In the genomic region with DNA sequence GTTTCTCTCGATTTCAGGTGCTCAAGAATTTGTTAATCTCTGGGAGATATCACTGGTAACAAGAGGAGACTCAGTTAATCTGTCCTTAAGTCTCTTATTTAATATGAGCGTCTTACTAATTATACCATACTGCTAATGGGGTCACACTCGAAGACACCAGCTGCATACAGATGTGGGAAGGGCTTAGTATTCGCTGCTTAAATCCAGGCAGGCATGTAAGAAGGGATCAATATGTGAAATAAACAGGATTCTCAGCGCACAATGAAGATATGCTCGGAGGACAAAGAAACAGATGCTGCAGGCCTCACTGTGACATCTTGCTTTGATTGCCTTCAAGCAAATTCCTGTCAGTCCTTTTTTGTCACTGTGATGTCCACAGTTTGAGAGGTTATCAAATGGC, we compare ENCODE assay signal across 24 mouse cellular contexts.
DNase-seq lines count a peak whose midpoint lies in the region; ATAC-seq and TF ChIP-seq lines count a peak whose summit lies in the region.
"Had no signal": no experiment of that assay in that cellular context is flagged by ENCODE, and none has a peak within 500 bp of the region (broad histone marks: within the 10 kb centered on the region; RNA-seq: fewer than 3 reads in every experiment).

No protein-coding gene starts in this region.

- H3K36me3 ChIP-seq in forebrain, embryonic 13.5 days (ENCODE audit: poor library complexity, severe bottlenecking): no peaks in the 10 kb centered on the region
- H3K36me3 ChIP-seq in forebrain, postnatal 0 days (ENCODE audit: insufficient read depth): no peaks in the 10 kb centered on the region
- no peaks in the 10 kb centered on the region for H3K36me3 ChIP-seq in midbrain, embryonic 10.5 days
- H3K36me3 ChIP-seq in midbrain, embryonic 16.5 days (ENCODE audit: control insufficient read depth, insufficient read depth, low read length): no peaks in the 10 kb centered on the region
- no peaks in the 10 kb centered on the region for H3K36me3 ChIP-seq in neural tube, embryonic 11.5 days (ENCODE audit: control insufficient read depth, insufficient read depth, low read length)
- H3K36me3 ChIP-seq: embryonic facial prominence, embryonic 15.5 days; heart, embryonic 13.5 days; intestine, embryonic 15.5 days had no signal

- H3K9me3 ChIP-seq in forebrain, embryonic 13.5 days (replicated peaks): no peaks in the 10 kb centered on the region
- no peaks in the 10 kb centered on the region for H3K9me3 ChIP-seq in forebrain, postnatal 0 days (ENCODE audit: low read length)
- H3K9me3 ChIP-seq in midbrain, embryonic 10.5 days (replicated peaks): no peaks in the 10 kb centered on the region
- no peaks in the 10 kb centered on the region for H3K9me3 ChIP-seq in midbrain, embryonic 16.5 days (replicated peaks; ENCODE audit: control insufficient read depth, low read length, poor library complexity, severe bottlenecking)
- H3K9me3 ChIP-seq in neural tube, embryonic 11.5 days (ENCODE audit: control insufficient read depth, low read length): no peaks in the 10 kb centered on the region
- H3K9me3 ChIP-seq: embryonic facial prominence, embryonic 15.5 days; heart, embryonic 13.5 days; intestine, embryonic 15.5 days had no signal

- H3K9ac ChIP-seq in forebrain, embryonic 13.5 days: no peak overlapping the region
- H3K9ac ChIP-seq in forebrain, postnatal 0 days: no peak overlapping the region
- H3K9ac ChIP-seq in midbrain, embryonic 16.5 days (ENCODE audit: low read depth, low read length): no peak overlapping the region
- H3K9ac ChIP-seq in neural tube, embryonic 11.5 days (ENCODE audit: low read length): no peak overlapping the region
- H3K9ac ChIP-seq: embryonic facial prominence, embryonic 15.5 days; heart, embryonic 13.5 days; intestine, embryonic 15.5 days had no signal

- H3K4me1 ChIP-seq in forebrain, embryonic 13.5 days: no peaks in the 10 kb centered on the region; the same call in 1 of the 2 replicates
- no peaks in the 10 kb centered on the region for H3K4me1 ChIP-seq in forebrain, postnatal 0 days (ENCODE audit: insufficient read depth)
- H3K4me1 ChIP-seq in midbrain, embryonic 10.5 days: peaks cover 19% of the 10 kb centered on the region
- peaks cover 6% of the 10 kb centered on the region for H3K4me1 ChIP-seq in midbrain, embryonic 16.5 days (ENCODE audit: control insufficient read depth, insufficient read depth, low read length)
- H3K4me1 ChIP-seq in neural tube, embryonic 11.5 days (ENCODE audit: control insufficient read depth, insufficient read depth, low read length): no peaks in the 10 kb centered on the region
- H3K4me1 ChIP-seq: embryonic facial prominence, embryonic 15.5 days; intestine, embryonic 15.5 days had no signal

- ATAC-seq in forebrain, embryonic 13.5 days: 0 out of 2 replicates have a peak, but pooled peaks have one; percentile 21
- no peak for ATAC-seq in forebrain, postnatal 0 days
- no peak for ATAC-seq in midbrain, embryonic 16.5 days
- peak; percentile 25; the same call in 1 of the 2 replicates for ATAC-seq in neural tube, embryonic 11.5 days (ENCODE audit: insufficient read depth, low FRiP score, low TSS enrichment)
- ATAC-seq: activated CD4-positive, CD25-positive, alpha-beta regulatory T cell, adult 4 months; forebrain, embryonic 14.5 days; intestine, embryonic 15.5 days; Patski had no signal

- H3K4me2 ChIP-seq in forebrain, embryonic 13.5 days: no peak overlapping the region
- no peak overlapping the region for H3K4me2 ChIP-seq in forebrain, postnatal 0 days (ENCODE audit: low read depth)
- no peak overlapping the region for H3K4me2 ChIP-seq in midbrain, embryonic 16.5 days (ENCODE audit: low read length)
- H3K4me2 ChIP-seq in neural tube, embryonic 11.5 days (ENCODE audit: low read depth): no peak overlapping the region
- H3K4me2 ChIP-seq: embryonic facial prominence, embryonic 15.5 days; heart, embryonic 13.5 days; intestine, embryonic 15.5 days had no signal

- DNase-seq in forebrain, postnatal 0 days: no peak
- peak; percentile 13 for DNase-seq in midbrain, embryonic 10.5 days (ENCODE audit: low spot score)
- no peak for DNase-seq in neural tube, embryonic 11.5 days (ENCODE audit: low spot score)
- no peak for DNase-seq in neural tube, embryonic 10.5 days (ENCODE audit: extremely low spot score, low spot score)
- DNase-seq in retina, postnatal 1 day: peak; percentile 9
- DNase-seq in heart, postnatal 14 days: no peak
- DNase-seq: adrenal gland, postnatal 25 days; cerebellum, adult 11 months; cerebellum, adult 8-10 months; cerebellum, postnatal 14 days; gastrocnemius, postnatal 36 days; heart, adult 11 months; heart, postnatal 4 days; kidney, adult 18-20 months had no signal

- no peaks in the 10 kb centered on the region for H3K27me3 ChIP-seq in forebrain, embryonic 13.5 days
- H3K27me3 ChIP-seq in forebrain, postnatal 0 days (ENCODE audit: insufficient read depth, low read length): no peaks in the 10 kb centered on the region
- no peaks in the 10 kb centered on the region for H3K27me3 ChIP-seq in midbrain, embryonic 10.5 days (ENCODE audit: low read depth, poor library complexity, severe bottlenecking)
- no peaks in the 10 kb centered on the region for H3K27me3 ChIP-seq in midbrain, embryonic 16.5 days (ENCODE audit: control insufficient read depth, insufficient read depth, low read depth, low read length)
- no peaks in the 10 kb centered on the region for H3K27me3 ChIP-seq in neural tube, embryonic 11.5 days (ENCODE audit: control insufficient read depth, insufficient read depth, low read length)
- H3K27me3 ChIP-seq: CH12.LX; embryonic facial prominence, embryonic 15.5 days; heart, embryonic 13.5 days; intestine, embryonic 15.5 days had no signal

- H3K27ac ChIP-seq in forebrain, embryonic 13.5 days: no peak overlapping the region
- no peak overlapping the region for H3K27ac ChIP-seq in forebrain, postnatal 0 days (ENCODE audit: low read depth, low read length)
- no peak overlapping the region for H3K27ac ChIP-seq in midbrain, embryonic 10.5 days (replicated peaks)
- no peak overlapping the region for H3K27ac ChIP-seq in midbrain, embryonic 16.5 days (ENCODE audit: low read length)
- H3K27ac ChIP-seq in neural tube, embryonic 11.5 days (ENCODE audit: low read depth, low read length): no peak overlapping the region
- H3K27ac ChIP-seq: embryonic facial prominence, embryonic 15.5 days; heart, embryonic 13.5 days; intestine, embryonic 15.5 days had no signal

- no peak for TF ChIP-seq CTCF in forebrain, postnatal 0 days (IDR thresholded peaks at IDR 0.05; ENCODE audit: low read depth)

- WGBS in forebrain, embryonic 13.5 days: 44% methylated on average over 6 of the region's 6 CpGs
- 42% methylated on average over 6 of the region's 6 CpGs for WGBS in forebrain, postnatal 0 days
- 53% methylated on average over 6 of the region's 6 CpGs for WGBS in midbrain, embryonic 10.5 days
- 29% methylated on average over 6 of the region's 6 CpGs for WGBS in midbrain, embryonic 16.5 days
- WGBS in neural tube, embryonic 11.5 days: 72% methylated on average over 6 of the region's 6 CpGs

- intact Hi-C loops in heart, postnatal 14 days (cut with DNase I): no loop called here

- H3K4me3 ChIP-seq in forebrain, embryonic 13.5 days: no peak overlapping the region
- no peak overlapping the region for H3K4me3 ChIP-seq in forebrain, postnatal 0 days (ENCODE audit: low read depth, low read length)
- H3K4me3 ChIP-seq in midbrain, embryonic 10.5 days: no peak overlapping the region
- H3K4me3 ChIP-seq in midbrain, embryonic 16.5 days (ENCODE audit: low read depth, low read length): no peak overlapping the region
- H3K4me3 ChIP-seq in neural tube, embryonic 11.5 days (ENCODE audit: low read depth, low read length): no peak overlapping the region
- H3K4me3 ChIP-seq: embryonic facial prominence, embryonic 15.5 days; erythroblast, embryonic 14.5 days; heart, embryonic 13.5 days; intestine, embryonic 15.5 days had no signal

Comparison
In these comparisons a context has a peak if more than half of its experiments do, and no peak if none do; other contexts are left out.
1. ATAC-seq: peak in forebrain, embryonic 13.5 days (single experiment) and neural tube, embryonic 11.5 days (single experiment); none in forebrain, postnatal 0 days (single experiment) and midbrain, embryonic 16.5 days (single experiment).
2. DNase-seq: peak in midbrain, embryonic 10.5 days (single experiment) and retina, postnatal 1 day (single experiment); none in forebrain, postnatal 0 days (single experiment), neural tube, embryonic 11.5 days (single experiment), neural tube, embryonic 10.5 days (single experiment) and heart, postnatal 14 days (0 of 2).